Mouse (Mus musculus) retina, embryonic 14.5 days (tissue): ENCODE results near the gene Tubb4b.

Source experiments
- DNase-seq: peaks from one replicate; pipeline ENCODE4 v3.0.0-alpha.2; 2015; ENCODE audit warnings: low spot score

Tubb4b gene

GRCm38 (mm10) chr2:25185625-25186574, 38.6 kb downstream of the Tubb4b start:
- DNase-seq: peak; percentile 87

DNA sequence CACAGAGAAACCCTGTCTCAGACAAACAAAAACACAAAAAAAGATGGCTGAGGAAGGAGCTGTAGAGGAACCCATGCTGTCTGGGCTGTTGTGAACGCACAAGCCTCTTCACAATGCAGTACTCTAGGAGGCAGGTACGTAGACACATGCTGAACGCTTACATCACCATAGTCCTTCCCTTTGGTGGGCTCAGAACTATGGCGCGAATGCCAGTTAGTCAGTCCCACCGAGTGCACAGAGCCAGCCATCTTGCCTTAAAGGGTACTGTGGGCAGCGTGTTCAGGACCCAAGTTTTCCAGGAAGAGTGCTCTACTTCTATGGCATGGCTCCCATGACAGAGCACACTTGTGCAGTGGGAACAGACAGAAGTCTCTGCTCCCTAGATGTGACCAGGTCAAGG, 40.0 kb downstream of the Tubb4b start:
- DNase-seq: no peak

DNA sequence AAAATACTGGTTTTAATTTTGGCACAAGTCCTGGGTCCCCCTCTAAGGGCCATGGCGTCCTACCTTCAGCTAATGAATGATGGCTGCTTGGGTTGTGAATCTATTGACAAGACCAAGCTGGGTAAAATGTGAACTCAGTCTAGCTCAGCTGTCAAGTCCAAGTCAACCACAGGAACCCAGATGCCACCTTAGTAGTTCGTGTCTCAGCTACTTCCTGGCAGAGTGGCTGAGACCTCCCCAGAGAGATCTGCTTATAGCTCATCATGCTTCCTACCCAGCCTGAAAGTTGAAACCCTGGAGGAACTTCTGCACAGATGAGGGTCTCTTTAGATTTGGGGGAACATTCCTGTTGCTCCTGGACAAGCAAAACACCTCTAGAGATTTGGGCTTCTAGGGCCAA, 41.2 kb downstream of the Tubb4b start:
- no peak for DNase-seq

- DNase-seq: peak; percentile 42
These were observed 41.8 kb downstream of the Tubb4b start for GRCm38 (mm10) chr2:25182664-25183063.

GRCm38 (mm10) chr2:25181891-25182397, 42.6 kb downstream of the Tubb4b start:
- DNase-seq: peak; percentile 58

DNA sequence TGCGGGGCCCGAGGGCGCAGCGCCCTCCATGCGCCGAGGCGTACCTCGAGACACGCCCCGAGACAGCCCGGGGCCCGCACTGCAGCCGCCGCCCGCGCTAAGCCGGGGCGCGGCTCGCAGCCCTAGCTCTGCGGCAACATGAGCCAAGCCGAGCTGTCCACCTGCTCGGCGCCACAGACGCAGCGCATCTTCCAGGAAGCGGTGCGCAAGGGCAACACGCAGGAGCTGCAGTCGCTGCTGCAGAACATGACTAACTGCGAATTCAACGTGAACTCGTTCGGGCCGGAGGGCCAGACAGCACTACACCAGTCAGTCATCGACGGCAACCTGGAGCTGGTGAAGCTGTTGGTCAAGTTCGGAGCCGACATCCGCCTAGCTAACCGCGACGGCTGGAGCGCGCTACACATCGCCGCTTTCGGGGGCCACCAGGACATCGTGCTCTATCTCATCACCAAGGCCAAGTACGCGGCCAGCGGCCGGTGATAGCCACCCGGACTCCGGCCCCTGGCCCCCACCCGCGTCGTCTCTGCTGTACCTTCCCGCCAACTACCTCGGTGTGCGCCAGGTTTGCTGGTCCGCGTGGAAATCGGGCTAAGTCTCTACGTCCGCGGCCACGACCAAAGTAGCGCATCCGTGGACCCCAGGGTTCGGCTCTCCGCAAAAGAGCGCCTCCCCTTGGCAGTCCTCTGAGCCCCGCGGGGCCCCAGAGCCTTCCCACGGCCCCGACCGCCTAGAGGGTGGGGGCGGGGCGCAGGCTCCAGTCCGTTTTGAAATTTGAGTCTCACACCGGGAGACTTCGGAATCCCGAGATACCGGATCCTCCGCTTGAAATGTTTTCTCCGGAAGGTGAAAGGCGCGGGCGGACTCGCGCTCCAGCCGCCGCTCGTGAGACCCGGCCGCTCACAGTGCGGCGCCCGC, 43.3 kb downstream of the Tubb4b start:
- peak; percentile 83 for DNase-seq

DNA sequence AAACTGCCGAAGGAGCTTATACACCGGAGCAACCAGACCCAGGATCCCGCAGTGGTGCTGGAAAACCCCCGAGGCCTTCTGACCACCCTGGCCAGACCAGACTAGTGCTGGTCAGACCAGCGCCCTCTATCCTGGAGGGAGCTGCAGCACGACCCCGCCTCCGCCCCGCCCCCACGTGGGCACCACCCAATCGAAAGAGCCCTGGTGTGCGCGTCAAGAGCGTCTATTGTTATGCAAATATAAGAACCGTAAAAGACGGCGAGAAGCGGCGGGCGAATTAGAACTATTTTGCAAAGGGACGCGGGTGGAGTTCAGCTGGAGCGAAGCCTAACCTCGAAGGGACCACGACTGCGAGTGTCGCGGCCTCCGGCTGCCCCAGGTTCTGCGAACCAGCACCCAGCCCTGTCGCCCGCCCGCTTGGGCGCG, 44.0 kb downstream of the Tubb4b start, which contains the start of gene Nrarp:
Nrarp (plus strand) TSS at position 281 of the 426 bp plus-strand sequence.
- DNase-seq: peak; percentile 96

GRCm38 (mm10) chr2:25179566-25180217, 44.8 kb downstream of the Tubb4b start:
- no peak for DNase-seq

GRCm38 (mm10) chr2:25178285-25178972, 46.1 kb downstream of the Tubb4b start:
- no peak for DNase-seq

GRCm38 (mm10) chr2:25177685-25178084, 46.8 kb downstream of the Tubb4b start:
- DNase-seq: peak; percentile 76

DNA sequence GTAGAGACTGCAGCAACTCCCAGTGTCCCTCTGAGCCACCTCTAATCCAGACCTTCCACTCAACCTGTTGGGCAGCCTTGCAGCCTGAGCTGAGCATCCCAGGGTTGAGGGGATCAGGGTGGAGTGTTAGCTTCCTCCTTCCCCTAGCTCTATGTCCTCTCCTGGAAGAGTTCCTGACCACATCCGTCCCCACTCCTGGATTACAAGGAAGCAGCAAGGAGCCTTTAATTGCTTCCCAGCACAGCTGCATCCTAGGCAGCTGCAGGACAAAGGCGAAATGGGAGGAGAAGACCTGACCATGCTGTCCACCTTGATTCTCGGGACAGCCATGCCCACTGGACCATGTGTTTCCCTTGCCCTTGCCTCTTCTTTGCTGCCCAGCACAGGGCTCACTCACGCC, 47.4 kb downstream of the Tubb4b start:
- DNase-seq: no peak

- DNase-seq: no peak
These were observed 47.9 kb downstream of the Tubb4b start for GRCm38 (mm10) chr2:25176573-25176972.

- no peak for DNase-seq
These were observed 48.8 kb downstream of the Tubb4b start for GRCm38 (mm10) chr2:25175690-25176078.

GRCm38 (mm10) chr2:25174866-25175689, 49.4 kb downstream of the Tubb4b start:
- no peak for DNase-seq

DNA sequence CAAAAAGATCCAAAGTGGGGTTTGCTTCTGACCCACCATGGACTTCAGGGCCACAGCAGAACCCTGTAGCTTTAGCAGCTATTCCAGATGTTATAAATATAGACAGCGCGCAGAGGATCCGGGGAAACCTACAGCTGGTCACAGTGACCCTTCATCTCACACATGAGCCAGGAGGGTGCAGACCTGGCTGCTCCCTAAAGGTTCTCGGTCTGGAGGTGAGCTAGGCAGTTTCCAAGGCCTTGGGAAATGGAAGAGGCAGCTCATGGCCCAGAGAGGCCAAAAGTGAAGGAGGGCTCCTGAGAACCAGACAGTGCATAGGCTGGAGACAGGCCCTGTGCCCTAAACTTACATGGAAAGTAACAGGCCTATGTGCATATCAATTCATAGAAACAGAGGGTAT, 50.7 kb downstream of the Tubb4b start:
- no peak for DNase-seq

- no peak for DNase-seq
These were observed 51.9 kb downstream of the Tubb4b start for GRCm38 (mm10) chr2:25172629-25173028.
